ENCODE assay signal across 10 mouse cellular contexts in genomic region chrX:136691606-136692293, GRCm38 (mm10). TPM values are rescaled to one million over a fixed set of nuclear protein-coding genes. Genes with fewer than 3 reads are reported as not detected.
DNase-seq lines count a peak whose midpoint lies in the region; ATAC-seq and TF ChIP-seq lines count a peak whose summit lies in the region.
"Not testable (repeated sequence)": the region's sequence is repeated elsewhere in the genome, so short reads cannot be mapped to it uniquely, and the experiment has no call there.
"Had no signal": no experiment of that assay in that cellular context is flagged by ENCODE, and none has a peak within 500 bp of the region (broad histone marks: within the 10 kb centered on the region; RNA-seq: fewer than 3 reads in every experiment).

No protein-coding gene starts in this region.

- H3K9ac ChIP-seq in forebrain, embryonic 11.5 days (ENCODE audit: low read length); forebrain, postnatal 0 days; hindbrain, embryonic 14.5 days; kidney, embryonic 16.5 days (replicated peaks; ENCODE audit: low read length); midbrain, embryonic 12.5 days (replicated peaks); neural tube, embryonic 11.5 days (ENCODE audit: low read length): not testable (repeated sequence)

- H3K4me1 ChIP-seq in forebrain, embryonic 11.5 days (replicated peaks; ENCODE audit: control insufficient read depth, insufficient read depth, low read length); forebrain, postnatal 0 days (ENCODE audit: insufficient read depth); hindbrain, embryonic 14.5 days (replicated peaks; ENCODE audit: control insufficient read depth, insufficient read depth, low read length); kidney, embryonic 16.5 days (ENCODE audit: insufficient read depth, low read length); midbrain, embryonic 12.5 days; neural tube, embryonic 11.5 days (ENCODE audit: control insufficient read depth, insufficient read depth, low read length): not testable (repeated sequence)

- not testable (repeated sequence) for H3K4me2 ChIP-seq in forebrain, embryonic 11.5 days (ENCODE audit: low read depth, low read length, severe bottlenecking); forebrain, postnatal 0 days (ENCODE audit: low read depth); hindbrain, embryonic 14.5 days (replicated peaks); kidney, embryonic 16.5 days (replicated peaks; ENCODE audit: low read depth, low read length); midbrain, embryonic 12.5 days (replicated peaks); neural tube, embryonic 11.5 days (ENCODE audit: low read depth)

- H3K36me3 ChIP-seq in forebrain, embryonic 11.5 days (ENCODE audit: control insufficient read depth, insufficient read depth, low read length); forebrain, postnatal 0 days (ENCODE audit: insufficient read depth); hindbrain, embryonic 14.5 days (replicated peaks; ENCODE audit: control insufficient read depth, insufficient read depth); kidney, embryonic 16.5 days (ENCODE audit: insufficient read depth, low read length); midbrain, embryonic 12.5 days; neural tube, embryonic 11.5 days (ENCODE audit: control insufficient read depth, insufficient read depth, low read length): not testable (repeated sequence)

- not testable (repeated sequence) for DNase-seq in forebrain, embryonic 11.5 days (ENCODE audit: low spot score); forebrain, postnatal 0 days; hindbrain, embryonic 14.5 days (ENCODE audit: low spot score); neural tube, embryonic 11.5 days (ENCODE audit: low spot score)
- DNase-seq in retina, postnatal 1 day = peak; percentile 14

- WGBS in forebrain, embryonic 11.5 days = 38% methylated on average over 3 of the region's 3 CpGs
- WGBS in forebrain, postnatal 0 days = 30% methylated on average over 3 of the region's 3 CpGs
- 27% methylated on average over 3 of the region's 3 CpGs for WGBS in hindbrain, embryonic 14.5 days
- 44% methylated on average over 3 of the region's 3 CpGs for WGBS in kidney, embryonic 16.5 days
- WGBS in midbrain, embryonic 12.5 days = 22% methylated on average over 2 of the region's 3 CpGs
- 52% methylated on average over 3 of the region's 3 CpGs for WGBS in neural tube, embryonic 11.5 days

- H3K27ac ChIP-seq in forebrain, embryonic 11.5 days (ENCODE audit: low read depth, low read length) = peak overlapping the region; percentile 7; the same call in 1 of the 2 replicates
- not testable (repeated sequence) for H3K27ac ChIP-seq in forebrain, postnatal 0 days (ENCODE audit: low read depth, low read length); kidney, embryonic 16.5 days (ENCODE audit: low read length); neural tube, embryonic 11.5 days (ENCODE audit: low read depth, low read length)
- H3K27ac ChIP-seq in hindbrain, embryonic 14.5 days = peak overlapping the region; percentile 77
- peak overlapping the region; percentile 65 for H3K27ac ChIP-seq in midbrain, embryonic 12.5 days (replicated peaks)

- not testable (repeated sequence) for H3K27me3 ChIP-seq in forebrain, embryonic 11.5 days (ENCODE audit: control insufficient read depth, insufficient read depth, low read length); forebrain, postnatal 0 days (ENCODE audit: insufficient read depth, low read length); hindbrain, embryonic 14.5 days (ENCODE audit: control insufficient read depth, insufficient read depth, low read length); kidney, embryonic 16.5 days (ENCODE audit: insufficient read depth, low read length); midbrain, embryonic 12.5 days; neural tube, embryonic 11.5 days (ENCODE audit: control insufficient read depth, insufficient read depth, low read length)

- not testable (repeated sequence) for TF ChIP-seq CTCF in forebrain, postnatal 0 days (IDR thresholded peaks at IDR 0.05; ENCODE audit: low read depth)

- peak; percentile 93 for ATAC-seq in forebrain, embryonic 11.5 days (replicated peaks; ENCODE audit: low FRiP score)
- peak; percentile 93 for ATAC-seq in forebrain, postnatal 0 days
- peak; percentile 88 for ATAC-seq in hindbrain, embryonic 14.5 days (ENCODE audit: low FRiP score)
- peak; percentile 91 for ATAC-seq in kidney, embryonic 16.5 days (ENCODE audit: low FRiP score, low TSS enrichment)
- ATAC-seq in midbrain, embryonic 12.5 days (ENCODE audit: low FRiP score, low read depth) = peak; percentile 88
- peak; percentile 86 for ATAC-seq in neural tube, embryonic 11.5 days (ENCODE audit: insufficient read depth, low FRiP score, low TSS enrichment)

- not testable (repeated sequence) for H3K9me3 ChIP-seq in forebrain, embryonic 11.5 days (ENCODE audit: control insufficient read depth, low read length); forebrain, postnatal 0 days (ENCODE audit: low read length); hindbrain, embryonic 14.5 days (ENCODE audit: control insufficient read depth, low read length); kidney, embryonic 16.5 days (ENCODE audit: low read length); midbrain, embryonic 12.5 days; neural tube, embryonic 11.5 days (ENCODE audit: control insufficient read depth, low read length)

- not testable (repeated sequence) for H3K4me3 ChIP-seq in forebrain, embryonic 11.5 days (ENCODE audit: low read depth, low read length); forebrain, postnatal 0 days (ENCODE audit: low read depth, low read length); hindbrain, embryonic 14.5 days (replicated peaks; ENCODE audit: low read length); kidney, embryonic 16.5 days (ENCODE audit: low read length); midbrain, embryonic 12.5 days; neural tube, embryonic 11.5 days (ENCODE audit: low read depth, low read length)

RNA-seq across cellular contexts. Expression of gene Tceal1, which starts 16.0 kb away (rescaled TPM):
- 9.7 and 11.2 TPM in 2 replicates for polyA plus RNA-seq in forebrain, embryonic 11.5 days (2014; fragmentation: Nextera tagmentation; extraction: Ambion mirVana)
- total RNA-seq in forebrain, postnatal 0 days (2014; rRNA removed) = 23.8 TPM in 2 replicates
- polyA plus RNA-seq in forebrain, postnatal 0 days (2015; fragmentation: Nextera tagmentation; extraction: Ambion mirVana) = 19.7 and 20.7 TPM in 2 replicates
- 24.6 and 24.9 TPM in 2 replicates for polyA plus RNA-seq in hindbrain, embryonic 14.5 days (2014; fragmentation: Nextera tagmentation; extraction: Ambion mirVana)
- polyA plus RNA-seq in kidney, embryonic 16.5 days (2015; fragmentation: Nextera tagmentation; extraction: Ambion mirVana) = 9.7 and 10.9 TPM in 2 replicates
- 12.2 and 12.4 TPM in 2 replicates for polyA plus RNA-seq in midbrain, embryonic 12.5 days (2016; fragmentation: Nextera tagmentation; extraction: Ambion mirVana)
- polyA plus RNA-seq in neural tube, embryonic 11.5 days (2014; fragmentation: Nextera tagmentation; extraction: Ambion mirVana) = 8.9 and 9.3 TPM in 2 replicates
- total RNA-seq: MEL had no signal
- polyA plus RNA-seq: activated CD4-positive, CD25-positive, alpha-beta regulatory T cell, adult 4 months; erythroblast, embryonic 14.5 days had no signal

RNA-seq across cellular contexts. Expression of gene Morf4l2, which starts 51.7 kb away (rescaled TPM):
- 550 and 558 TPM in 2 replicates for polyA plus RNA-seq in forebrain, embryonic 11.5 days (2014; fragmentation: Nextera tagmentation; extraction: Ambion mirVana)
- total RNA-seq in forebrain, postnatal 0 days (2014; rRNA removed) = 542 and 544 TPM in 2 replicates
- 603 and 616 TPM in 2 replicates for polyA plus RNA-seq in forebrain, postnatal 0 days (2015; fragmentation: Nextera tagmentation; extraction: Ambion mirVana)
- polyA plus RNA-seq in hindbrain, embryonic 14.5 days (2014; fragmentation: Nextera tagmentation; extraction: Ambion mirVana) = 545 and 593 TPM in 2 replicates
- 557 and 569 TPM in 2 replicates for polyA plus RNA-seq in kidney, embryonic 16.5 days (2015; fragmentation: Nextera tagmentation; extraction: Ambion mirVana)
- 544 and 546 TPM in 2 replicates for polyA plus RNA-seq in midbrain, embryonic 12.5 days (2016; fragmentation: Nextera tagmentation; extraction: Ambion mirVana)
- 622 and 646 TPM in 2 replicates for polyA plus RNA-seq in neural tube, embryonic 11.5 days (2014; fragmentation: Nextera tagmentation; extraction: Ambion mirVana)
